Mouse (Mus musculus): ENCODE measurements around the gene Npr3. TPM values are rescaled to one million over a fixed set of nuclear protein-coding genes. Genes with fewer than 3 reads are reported as not detected.

The Npr3 gene
- total RNA-seq (2023): not detected

GRCm38 (mm10) chr15:11906571-11907531 lies at the start of gene Npr3:
Gene Npr3, minus strand, starts transcription at chr15:11907287.

Other genes with a start within 250 kb of the Npr3 start
- 257 TPM for gene Sub1, start 89.7 kb upstream of the Npr3 start, total RNA-seq (2023)
- gene Zfr, start 210.5 kb upstream of the Npr3 start, total RNA-seq (2023): 112 TPM

Data from CD8-positive naive resting alpha-beta T cell, adult 57 days (primary cell).